Mouse (Mus musculus) liver, embryonic 14.5 days (tissue): ENCODE measurements around the gene Olfr710. TPM values are rescaled to one million over a fixed set of nuclear protein-coding genes. Genes with fewer than 3 reads are reported as not detected.
"Not testable (repeated sequence)": the region's sequence is repeated elsewhere in the genome, so short reads cannot be mapped to it uniquely, and the experiment has no call there.

Experiments used
- ATAC-seq: fragments of 200-750 bp; cut with Nextera tagmentation; 2 replicates; pipeline ENCODE4 v1.8.0; 2017; ENCODE audit warnings: moderate number of reproducible peaks, mild to moderate bottlenecking, moderate library complexity; ENCODE audit not compliant: insufficient read depth
- DNase-seq, 3 experiments: peaks; one replicate each; pipeline ENCODE4 v3.0.0-alpha.2; 2012 to 2013; ENCODE audit warnings: low read depth in 3 of 3, low spot score in 3 of 3
- H3K27ac ChIP-seq: fragments of 300-500 bp; sonication (generic); 2 replicates; pipeline ENCODE4 v1.5.1; 2014; ENCODE audit warnings: moderate library complexity, mild to moderate bottlenecking, control low read depth, inconsistent platforms
- H3K27me3 ChIP-seq: fragments of 300-500 bp; sonication (generic); 2 replicates; pipeline ENCODE4 v1.6.1; 2014; ENCODE audit warnings: mild to moderate bottlenecking, low read length, moderate library complexity; ENCODE audit not compliant: control insufficient read depth, insufficient read depth
- H3K36me3 ChIP-seq: fragments of 300-500 bp; sonication (generic); replicated peaks from 2 replicates; pipeline ENCODE4 v1.6.1; 2014; ENCODE audit warnings: low read depth; ENCODE audit not compliant: control insufficient read depth, insufficient read depth
- H3K4me1 ChIP-seq, 2 experiments: fragments of 200-500 bp in 1 of 2; fragments of 300-500 bp in 1 of 2; sonication (generic) in 1 of 2; replicated peaks; 2 replicates each; pipeline ENCODE4 v1.6.1; 2012 to 2014; ENCODE audit warnings: antibody characterized with exemption in 1 of 2, inconsistent platforms in 1 of 2, low read length in 1 of 2; ENCODE audit not compliant: control insufficient read depth in 2 of 2, insufficient read depth in 2 of 2
- H3K4me2 ChIP-seq: fragments of 300-500 bp; sonication (generic); 2 replicates; pipeline ENCODE4 v1.6.1; 2014; ENCODE audit warnings: low read depth, mild to moderate bottlenecking, control low read depth, moderate library complexity
- H3K4me3 ChIP-seq, 2 experiments: fragments of 200-500 bp in 1 of 2; fragments of 300-500 bp in 1 of 2; sonication (generic) in 1 of 2; 2 replicates each; pipeline ENCODE4 v1.5.1; 2012 to 2014; ENCODE audit warnings: low read depth in 2 of 2, low read length in 2 of 2, mild to moderate bottlenecking in 2 of 2, control low read depth in 1 of 2, inconsistent platforms in 1 of 2, moderate library complexity in 1 of 2; ENCODE audit not compliant: insufficient read depth in 1 of 2
- H3K9ac ChIP-seq: fragments of 300-500 bp; sonication (generic); replicated peaks from 2 replicates; pipeline ENCODE4 v1.6.1; 2014; ENCODE audit warnings: mild to moderate bottlenecking, control low read depth, moderate library complexity
- H3K9me3 ChIP-seq: fragments of 300-500 bp; sonication (generic); 2 replicates; pipeline ENCODE4 v1.6.1; 2016; ENCODE audit warnings: low read length, mixed read lengths; ENCODE audit not compliant: control insufficient read depth
- CTCF ChIP-seq: IDR thresholded peaks from 2 replicates; pipeline ENCODE4 v1.5.1; 2016; ENCODE audit warnings: antibody characterized with exemption, low read depth, control low read depth
- EP300 ChIP-seq: IDR thresholded peaks from 2 replicates; pipeline ENCODE4 v1.6.1; 2016; ENCODE audit warnings: antibody characterized with exemption, low read depth
- WGBS: fragments of 180-500 bp; shearing (Covaris S2); extraction: QIAGEN DNeasy Blood & Tissue Kit; methylation state at CpG from one replicate; pipeline ENCODE4 v1.1.7; 2014; ENCODE audit not compliant: insufficient replicate concordance; 5-methylcytosine and 5-hydroxymethylcytosine counted together
- polyA plus RNA-seq, 2 experiments: library from polyadenylated mRNA; depleted of rRNA in 1 of 2; stranded (reverse) in 1 of 2; unstranded in 1 of 2; fragments of >200 nt; fragmentation: Nextera tagmentation in 1 of 2; extraction: Ambion mirVana in 1 of 2; gene quantifications; 2 replicates each; pipeline versions ENCODE4 v1.2.1 to v1.2.3; 2012 to 2014

Olfr710 gene
- polyA plus RNA-seq, 2 experiments, result not detected

DNA sequence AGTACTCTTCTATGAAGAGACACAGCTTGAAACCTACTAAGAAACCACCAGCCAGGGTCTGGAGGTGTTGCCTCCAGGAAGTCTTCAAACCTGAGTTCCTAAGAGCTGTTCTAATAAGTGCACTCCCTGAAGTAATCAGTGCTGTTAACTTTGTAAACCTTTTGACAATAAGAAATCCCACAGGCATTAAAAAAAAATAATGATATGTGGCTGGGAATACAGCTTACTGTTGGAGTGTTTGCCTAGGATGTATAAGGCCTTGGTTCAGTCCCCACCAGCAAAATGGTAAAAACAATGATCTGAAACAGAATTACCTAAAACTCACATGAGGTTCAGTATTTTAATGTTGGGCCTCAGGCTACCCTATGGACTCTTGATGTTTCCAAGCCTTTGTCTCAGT lies 16.0 kb downstream of the Olfr710 start, which contains the start of gene Olfr709-ps1:
Gene Olfr709-ps1 (minus strand): TSS at position 101 of the 400 bp plus-strand sequence.
- TF ChIP-seq CTCF (no peak), EP300 (no peak)
- no peak within 1 kb of the TSS for H3K4me2 ChIP-seq
- H3K4me3 ChIP-seq, result no peak within 1 kb of the TSS
- DNase-seq, result no peak
- H3K36me3 ChIP-seq, result no peaks in the 10 kb centered on the region
- H3K27ac ChIP-seq, result no peak within 1 kb of the TSS
- no peak within 1 kb of the TSS for H3K9ac ChIP-seq
- H3K27me3 ChIP-seq, result no peaks in the 10 kb centered on the region
- ATAC-seq, result no peak
- H3K9me3 ChIP-seq, result no peaks in the 10 kb centered on the region
- H3K4me1 ChIP-seq, result no peaks in the 10 kb centered on the region

DNA sequence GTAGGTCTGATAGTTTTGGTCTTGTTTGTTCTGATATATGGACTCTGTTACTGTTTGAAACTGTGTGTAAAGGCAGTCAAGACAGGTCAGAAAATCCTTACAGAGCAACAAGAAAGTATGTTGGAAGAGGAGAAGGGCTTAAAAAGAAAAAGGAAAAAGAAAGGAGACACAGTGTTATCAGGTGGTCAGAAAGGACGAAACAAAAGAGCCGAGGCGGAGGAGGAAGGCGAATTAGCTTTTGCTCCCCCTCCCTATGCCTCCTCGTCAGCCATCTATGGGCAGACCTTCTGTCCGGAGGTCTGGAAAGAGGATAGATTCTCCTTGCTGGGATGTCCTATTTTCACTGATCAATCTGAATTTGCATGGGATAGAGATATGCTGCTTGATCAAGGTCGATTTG lies 27.2 kb downstream of the Olfr710 start:
- not testable (repeated sequence) for H3K4me2 ChIP-seq, H3K27me3 ChIP-seq, ATAC-seq, H3K9me3 ChIP-seq, H3K4me1 ChIP-seq, H3K27ac ChIP-seq, H3K4me3 ChIP-seq, H3K9ac ChIP-seq, H3K36me3 ChIP-seq, DNase-seq
- 66% methylated on average over 7 of the region's 7 CpGs for WGBS

DNA sequence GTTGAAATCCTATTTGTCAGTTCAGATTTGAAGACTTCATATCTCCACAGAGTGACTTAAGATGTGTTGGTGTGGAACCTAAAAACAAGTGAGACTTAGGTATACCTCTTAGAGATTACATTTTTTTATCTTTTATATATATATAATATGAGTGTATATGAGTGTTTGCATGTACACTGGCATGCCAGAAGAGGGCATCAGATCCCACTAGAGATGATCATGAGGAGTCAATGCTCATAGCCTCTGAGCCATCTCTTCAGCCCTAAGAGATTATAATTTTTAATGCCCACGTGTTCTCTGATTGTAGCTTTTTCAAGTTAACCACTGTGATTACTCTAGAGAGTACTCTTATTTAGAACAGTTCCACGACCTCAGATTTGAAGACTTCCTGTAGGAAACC lies 40.4 kb downstream of the Olfr710 start, which contains the start of gene Olfr1532-ps1:
Gene Olfr1532-ps1 (plus strand): TSS at position 326 of the 400 bp plus-strand sequence.
- no peaks in the 10 kb centered on the region for H3K27me3 ChIP-seq
- no peak within 1 kb of the TSS for H3K9ac ChIP-seq
- H3K9me3 ChIP-seq, result no peaks in the 10 kb centered on the region
- no peak within 1 kb of the TSS for H3K4me2 ChIP-seq
- DNase-seq, result no peak
- H3K36me3 ChIP-seq, result no peaks in the 10 kb centered on the region
- ATAC-seq, result no peak
- WGBS, result 20% methylated on average over 2 of the region's 2 CpGs
- TF ChIP-seq CTCF (no peak), EP300 (no peak)
- H3K4me3 ChIP-seq, result no peak within 1 kb of the TSS
- no peaks in the 10 kb centered on the region for H3K4me1 ChIP-seq
- H3K27ac ChIP-seq, result no peak within 1 kb of the TSS

- ATAC-seq, H3K9me3 ChIP-seq, H3K4me1 ChIP-seq, DNase-seq, H3K36me3 ChIP-seq, H3K27ac ChIP-seq, H3K4me2 ChIP-seq, H3K4me3 ChIP-seq, H3K9ac ChIP-seq, H3K27me3 ChIP-seq: not testable (repeated sequence)
- WGBS, result 58% methylated on average over 3 of the region's 3 CpGs
Observed at GRCm38 (mm10) chr7:106901141-106901540, 47.0 kb downstream of the Olfr710 start, which contains the start of gene Olfr707. TSS of gene Olfr707 (minus strand) at chr7:106901241.

Other genes starting within 250 kb of the Olfr710 start
- gene Olfr695, start 231.9 kb downstream of the Olfr710 start, polyA plus RNA-seq (2012; rRNA removed), result not detected in 2 replicates
- not detected in 2 replicates for gene Olfr695, start 231.9 kb downstream of the Olfr710 start, polyA plus RNA-seq (2014; fragmentation: Nextera tagmentation; extraction: Ambion mirVana)
- not detected in 2 replicates for gene Olfr697, start 205.9 kb downstream of the Olfr710 start, polyA plus RNA-seq (2012; rRNA removed)
- not detected in 2 replicates for gene Olfr697, start 205.9 kb downstream of the Olfr710 start, polyA plus RNA-seq (2014; fragmentation: Nextera tagmentation; extraction: Ambion mirVana)
- not detected in 2 replicates for gene Olfr698, start 192.9 kb downstream of the Olfr710 start, polyA plus RNA-seq (2012; rRNA removed)
- not detected in 2 replicates for gene Olfr698, start 192.9 kb downstream of the Olfr710 start, polyA plus RNA-seq (2014; fragmentation: Nextera tagmentation; extraction: Ambion mirVana)
- gene Olfr699, start 155.1 kb downstream of the Olfr710 start, polyA plus RNA-seq (2012; rRNA removed), result not detected in 2 replicates
- gene Olfr699, start 155.1 kb downstream of the Olfr710 start, polyA plus RNA-seq (2014; fragmentation: Nextera tagmentation; extraction: Ambion mirVana), result not detected in 2 replicates
- gene Olfr700, start 139.5 kb downstream of the Olfr710 start, polyA plus RNA-seq (2012; rRNA removed), result not detected in 2 replicates
- not detected in 2 replicates for gene Olfr700, start 139.5 kb downstream of the Olfr710 start, polyA plus RNA-seq (2014; fragmentation: Nextera tagmentation; extraction: Ambion mirVana)
- not detected in 2 replicates for gene Olfr701, start 134.2 kb downstream of the Olfr710 start, polyA plus RNA-seq (2012; rRNA removed)
- gene Olfr701, start 134.2 kb downstream of the Olfr710 start, polyA plus RNA-seq (2014; fragmentation: Nextera tagmentation; extraction: Ambion mirVana), result not detected in 2 replicates
- not detected in 2 replicates for gene Olfr702, start 114.4 kb downstream of the Olfr710 start, polyA plus RNA-seq (2012; rRNA removed)
- not detected in 2 replicates for gene Olfr702, start 114.4 kb downstream of the Olfr710 start, polyA plus RNA-seq (2014; fragmentation: Nextera tagmentation; extraction: Ambion mirVana)
- not detected in 2 replicates for gene Olfr703, start 105.0 kb downstream of the Olfr710 start, polyA plus RNA-seq (2012; rRNA removed)
- not detected in 2 replicates for gene Olfr703, start 105.0 kb downstream of the Olfr710 start, polyA plus RNA-seq (2014; fragmentation: Nextera tagmentation; extraction: Ambion mirVana)
- gene Olfr704, start 85.1 kb downstream of the Olfr710 start, polyA plus RNA-seq (2012; rRNA removed), result not detected in 2 replicates
- not detected in 2 replicates for gene Olfr704, start 85.1 kb downstream of the Olfr710 start, polyA plus RNA-seq (2014; fragmentation: Nextera tagmentation; extraction: Ambion mirVana)
- not detected in 2 replicates for gene Olfr705, start 71.4 kb downstream of the Olfr710 start, polyA plus RNA-seq (2012; rRNA removed)
- not detected in 2 replicates for gene Olfr705, start 71.4 kb downstream of the Olfr710 start, polyA plus RNA-seq (2014; fragmentation: Nextera tagmentation; extraction: Ambion mirVana)
- not detected in 2 replicates for gene Olfr706, start 60.1 kb downstream of the Olfr710 start, polyA plus RNA-seq (2012; rRNA removed)
- not detected in 2 replicates for gene Olfr706, start 60.1 kb downstream of the Olfr710 start, polyA plus RNA-seq (2014; fragmentation: Nextera tagmentation; extraction: Ambion mirVana)
- gene Olfr707, start 47.1 kb downstream of the Olfr710 start, polyA plus RNA-seq (2012; rRNA removed), result not detected in 2 replicates
- not detected in 2 replicates for gene Olfr707, start 47.1 kb downstream of the Olfr710 start, polyA plus RNA-seq (2014; fragmentation: Nextera tagmentation; extraction: Ambion mirVana)
- gene Olfr1532-ps1, start 40.3 kb downstream of the Olfr710 start, polyA plus RNA-seq (2012; rRNA removed), result not detected in 2 replicates
- gene Olfr1532-ps1, start 40.3 kb downstream of the Olfr710 start, polyA plus RNA-seq (2014; fragmentation: Nextera tagmentation; extraction: Ambion mirVana), result not detected in 2 replicates
- not detected in 2 replicates for gene Olfr709-ps1, start 16.1 kb downstream of the Olfr710 start, polyA plus RNA-seq (2012; rRNA removed)
- gene Olfr709-ps1, start 16.1 kb downstream of the Olfr710 start, polyA plus RNA-seq (2014; fragmentation: Nextera tagmentation; extraction: Ambion mirVana), result not detected in 2 replicates
- gene Olfr6, start 15.6 kb upstream of the Olfr710 start, polyA plus RNA-seq (2012; rRNA removed), result not detected in 2 replicates
- not detected in 2 replicates for gene Olfr6, start 15.6 kb upstream of the Olfr710 start, polyA plus RNA-seq (2014; fragmentation: Nextera tagmentation; extraction: Ambion mirVana)
- gene Olfr711, start 27.1 kb upstream of the Olfr710 start, polyA plus RNA-seq (2012; rRNA removed), result not detected in 2 replicates
- gene Olfr711, start 27.1 kb upstream of the Olfr710 start, polyA plus RNA-seq (2014; fragmentation: Nextera tagmentation; extraction: Ambion mirVana), result not detected in 2 replicates
- gene Olfr2, start 57.8 kb upstream of the Olfr710 start, polyA plus RNA-seq (2012; rRNA removed), result not detected in 2 replicates
- not detected in 2 replicates for gene Olfr2, start 57.8 kb upstream of the Olfr710 start, polyA plus RNA-seq (2014; fragmentation: Nextera tagmentation; extraction: Ambion mirVana)
- not detected in 2 replicates for gene Olfr713, start 82.9 kb upstream of the Olfr710 start, polyA plus RNA-seq (2012; rRNA removed)
- gene Olfr713, start 82.9 kb upstream of the Olfr710 start, polyA plus RNA-seq (2014; fragmentation: Nextera tagmentation; extraction: Ambion mirVana), result not detected in 2 replicates
- gene Olfr714, start 122.7 kb upstream of the Olfr710 start, polyA plus RNA-seq (2012; rRNA removed), result not detected in 2 replicates
- not detected in 2 replicates for gene Olfr714, start 122.7 kb upstream of the Olfr710 start, polyA plus RNA-seq (2014; fragmentation: Nextera tagmentation; extraction: Ambion mirVana)
- not detected in 2 replicates for gene Olfr17, start 144.9 kb upstream of the Olfr710 start, polyA plus RNA-seq (2012; rRNA removed)
- not detected in 2 replicates for gene Olfr17, start 144.9 kb upstream of the Olfr710 start, polyA plus RNA-seq (2014; fragmentation: Nextera tagmentation; extraction: Ambion mirVana)
- gene Olfr715b, start 162.1 kb upstream of the Olfr710 start, polyA plus RNA-seq (2012; rRNA removed), result not detected in 2 replicates
- not detected in 2 replicates for gene Olfr715b, start 162.1 kb upstream of the Olfr710 start, polyA plus RNA-seq (2014; fragmentation: Nextera tagmentation; extraction: Ambion mirVana)
- gene Olfr715, start 182.8 kb upstream of the Olfr710 start, polyA plus RNA-seq (2012; rRNA removed), result not detected in 2 replicates
- not detected in 2 replicates for gene Olfr715, start 182.8 kb upstream of the Olfr710 start, polyA plus RNA-seq (2014; fragmentation: Nextera tagmentation; extraction: Ambion mirVana)
- not detected in 2 replicates for gene Olfr716, start 190.0 kb upstream of the Olfr710 start, polyA plus RNA-seq (2012; rRNA removed)
- gene Olfr716, start 190.0 kb upstream of the Olfr710 start, polyA plus RNA-seq (2014; fragmentation: Nextera tagmentation; extraction: Ambion mirVana), result not detected in 2 replicates
- gene Nlrp14, start 218.7 kb upstream of the Olfr710 start, polyA plus RNA-seq (2012; rRNA removed), result not detected in 2 replicates
- not detected in 2 replicates for gene Nlrp14, start 218.7 kb upstream of the Olfr710 start, polyA plus RNA-seq (2014; fragmentation: Nextera tagmentation; extraction: Ambion mirVana)